Mouse (Mus musculus) embryonic facial prominence, embryonic 11.5 days (tissue): Measurements from ENCODE around the gene Olfr1375. TPM values are rescaled to one million over a fixed set of nuclear protein-coding genes. Genes with fewer than 3 reads are reported as not detected.
"Not testable (repeated sequence)": the region's sequence is repeated elsewhere in the genome, so short reads cannot be mapped to it uniquely, and the experiment has no call there.

Experiments
- ATAC-seq: fragments of 200-750 bp; cut with Nextera tagmentation; replicated peaks from 2 replicates; pipeline ENCODE4 v1.8.0; 2017; ENCODE audit warnings: low read depth; ENCODE audit not compliant: insufficient number of reproducible peaks, low FRiP score, low TSS enrichment
- DNase-seq: peaks from one replicate; pipeline ENCODE4 v3.0.0-alpha.2; 2015; ENCODE audit warnings: low spot score
- H3K27ac ChIP-seq: fragments of 300-500 bp; sonication (generic); replicated peaks from 2 replicates; pipeline ENCODE4 v1.5.1; 2014; ENCODE audit warnings: mild to moderate bottlenecking, low read depth, low read length, control low read depth
- H3K27me3 ChIP-seq: fragments of 300-500 bp; sonication (generic); 2 replicates; pipeline ENCODE4 v1.6.1; 2014; ENCODE audit warnings: mild to moderate bottlenecking, low read length, moderate library complexity, mixed read lengths; ENCODE audit not compliant: control insufficient read depth, insufficient read depth
- H3K36me3 ChIP-seq: fragments of 300-500 bp; sonication (generic); replicated peaks from 2 replicates; pipeline ENCODE4 v1.6.1; 2014; ENCODE audit warnings: low read depth, mild to moderate bottlenecking, low read length, moderate library complexity, mixed read lengths; ENCODE audit not compliant: control insufficient read depth, insufficient read depth
- H3K4me1 ChIP-seq: fragments of 300-500 bp; sonication (generic); 2 replicates; pipeline ENCODE4 v1.6.1; 2014; ENCODE audit warnings: low read length, mixed read lengths; ENCODE audit not compliant: control insufficient read depth, insufficient read depth
- H3K4me2 ChIP-seq: fragments of 300-500 bp; sonication (generic); 2 replicates; pipeline ENCODE4 v1.6.1; 2014; ENCODE audit warnings: low read depth, mild to moderate bottlenecking, control low read depth, low read length, moderate library complexity
- H3K4me3 ChIP-seq: fragments of 300-500 bp; sonication (generic); 2 replicates; pipeline ENCODE4 v1.5.1; 2014; ENCODE audit warnings: low read depth, low read length, control low read depth
- H3K9ac ChIP-seq: fragments of 300-500 bp; sonication (generic); replicated peaks from 2 replicates; pipeline ENCODE4 v1.6.1; 2014; ENCODE audit warnings: mild to moderate bottlenecking, control low read depth, low read length
- H3K9me3 ChIP-seq: fragments of 300-500 bp; sonication (generic); replicated peaks from 2 replicates; pipeline ENCODE4 v1.6.1; 2016; ENCODE audit warnings: mild to moderate bottlenecking, low read length, inconsistent platforms, mixed read lengths; ENCODE audit not compliant: control insufficient read depth
- WGBS: fragments of 180-500 bp; shearing (Covaris S2); extraction: QIAGEN DNeasy Blood & Tissue Kit; methylation state at CpG from one replicate; pipeline ENCODE4 v1.1.7; 2014; 5-methylcytosine and 5-hydroxymethylcytosine counted together
- polyA plus RNA-seq: library from polyadenylated mRNA; unstranded; fragments of >200 nt; fragmentation: Nextera tagmentation; extraction: Ambion mirVana; gene quantifications from 2 replicates; pipeline ENCODE4 v1.2.1, GENCODE M21; 2014

Gene Olfr1375
- polyA plus RNA-seq, 1 experiment from 2014 or later, result not detected

DNA sequence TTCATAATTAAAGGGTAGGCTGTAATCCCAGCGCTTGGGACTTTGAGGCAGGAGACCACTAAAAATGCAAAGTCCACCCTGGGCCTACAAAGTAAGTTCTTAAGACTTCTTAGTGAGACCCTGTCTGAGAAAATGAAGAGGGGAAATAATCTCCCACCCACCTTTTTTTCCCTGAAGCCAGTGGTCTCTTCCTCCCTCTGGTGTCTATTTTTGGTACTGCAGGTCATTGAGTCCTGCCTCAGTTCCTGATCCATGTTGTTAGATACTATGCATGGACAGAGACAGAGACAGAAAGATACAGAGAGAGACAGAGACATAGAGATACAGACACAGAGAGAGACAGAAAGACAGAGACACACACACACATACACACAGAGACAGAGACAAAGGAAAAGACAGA lies 15.1 kb upstream of the Olfr1375 start:
- peak; percentile 78 for DNase-seq

GRCm38 (mm10) chr11:51034141-51034540 lies 13.8 kb upstream of the Olfr1375 start:
- not testable (repeated sequence) for H3K4me1 ChIP-seq, H3K27ac ChIP-seq, DNase-seq, H3K4me2 ChIP-seq, H3K4me3 ChIP-seq, ATAC-seq, H3K27me3 ChIP-seq, H3K36me3 ChIP-seq, H3K9me3 ChIP-seq, H3K9ac ChIP-seq

More for the DNA sequence above, 15.1 kb upstream of the Olfr1375 start:
- no peak overlapping the region for H3K4me3 ChIP-seq
- no peak for ATAC-seq
- 14% methylated on average over 1 of the region's 1 CpGs for WGBS
- no peak overlapping the region for H3K27ac ChIP-seq
- H3K36me3 ChIP-seq, result no peaks in the 10 kb centered on the region
- H3K9me3 ChIP-seq, result no peaks in the 10 kb centered on the region
- H3K4me2 ChIP-seq, result no peak overlapping the region
- no peaks in the 10 kb centered on the region for H3K4me1 ChIP-seq
- H3K9ac ChIP-seq, result no peak overlapping the region
- no peaks in the 10 kb centered on the region for H3K27me3 ChIP-seq

- H3K9ac ChIP-seq, result no peak overlapping the region
- H3K27me3 ChIP-seq, result no peaks in the 10 kb centered on the region
- H3K9me3 ChIP-seq, result no peaks in the 10 kb centered on the region
- DNase-seq (no peak), ATAC-seq (no peak)
- no peak overlapping the region for H3K4me2 ChIP-seq
- no peaks in the 10 kb centered on the region for H3K4me1 ChIP-seq
- no peak overlapping the region for H3K27ac ChIP-seq
- H3K4me3 ChIP-seq, result no peak overlapping the region
- no peaks in the 10 kb centered on the region for H3K36me3 ChIP-seq
- WGBS, result 84% methylated on average over 2 of the region's 2 CpGs
Measured at GRCm38 (mm10) chr11:51035951-51036350, 12.0 kb upstream of the Olfr1375 start.

DNA sequence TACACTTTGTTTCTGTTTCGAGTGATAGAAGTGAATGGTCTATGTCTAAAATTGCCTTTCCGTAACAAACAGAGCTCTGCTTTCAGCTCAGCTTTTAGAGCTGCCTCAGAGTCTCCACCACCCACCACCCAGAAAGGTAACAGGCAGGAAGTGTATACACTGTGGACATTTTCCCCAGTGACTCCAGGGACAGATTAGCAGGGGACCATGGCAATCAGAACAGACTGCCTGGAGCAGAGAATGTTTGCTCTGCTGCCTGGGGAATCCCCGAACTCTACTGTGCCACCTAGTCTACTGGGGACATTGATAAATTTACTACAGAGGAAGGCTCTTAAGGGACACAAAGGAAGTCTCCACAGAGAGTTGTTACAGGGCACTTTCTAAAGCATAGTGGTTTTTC lies 3.1 kb upstream of the Olfr1375 start:
- not testable (repeated sequence) for DNase-seq, H3K9ac ChIP-seq, ATAC-seq

DNA sequence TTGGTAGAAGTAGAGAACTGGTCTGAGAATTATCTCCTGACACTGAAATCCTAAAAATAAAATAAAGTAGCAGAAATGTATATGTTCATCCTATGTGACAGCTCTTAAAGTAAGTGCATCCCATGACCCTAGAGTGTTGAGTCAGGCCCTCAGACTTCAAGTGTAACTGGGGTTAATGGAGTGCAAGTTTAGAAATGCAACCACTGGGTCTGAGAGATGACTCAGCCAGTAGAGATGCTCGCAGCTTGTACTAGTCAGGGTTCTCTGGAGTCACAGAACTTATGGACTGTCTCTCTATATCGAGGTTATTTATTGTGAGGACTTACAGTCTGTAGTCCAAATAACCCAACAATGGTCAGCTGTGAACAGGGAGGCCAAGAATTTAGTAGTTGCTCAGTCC lies 3.8 kb downstream of the Olfr1375 start:
- DNase-seq, result no peak
- no peak for ATAC-seq
- H3K27ac ChIP-seq, result no peak overlapping the region

More for the DNA sequence above, 3.1 kb upstream of the Olfr1375 start:
- H3K4me2 ChIP-seq, H3K36me3 ChIP-seq, H3K9me3 ChIP-seq, H3K4me3 ChIP-seq, H3K27ac ChIP-seq, H3K27me3 ChIP-seq, H3K4me1 ChIP-seq: not testable (repeated sequence)
- WGBS, result 73% methylated on average over 3 of the region's 3 CpGs

GRCm38 (mm10) chr11:51053230-51053629 lies 5.3 kb downstream of the Olfr1375 start:
- WGBS, result 50% methylated on average over 3 of the region's 3 CpGs
- H3K27ac ChIP-seq, result no peak overlapping the region

More for the DNA sequence above, 3.8 kb downstream of the Olfr1375 start:
- no peaks in the 10 kb centered on the region for H3K27me3 ChIP-seq
- WGBS, result 74% methylated on average over 2 of the region's 2 CpGs
- H3K4me3 ChIP-seq, result no peak overlapping the region
- H3K4me2 ChIP-seq, result no peak overlapping the region
- H3K9ac ChIP-seq, result no peak overlapping the region
- no peaks in the 10 kb centered on the region for H3K4me1 ChIP-seq
- no peaks in the 10 kb centered on the region for H3K36me3 ChIP-seq
- H3K9me3 ChIP-seq, result no peaks in the 10 kb centered on the region

DNA sequence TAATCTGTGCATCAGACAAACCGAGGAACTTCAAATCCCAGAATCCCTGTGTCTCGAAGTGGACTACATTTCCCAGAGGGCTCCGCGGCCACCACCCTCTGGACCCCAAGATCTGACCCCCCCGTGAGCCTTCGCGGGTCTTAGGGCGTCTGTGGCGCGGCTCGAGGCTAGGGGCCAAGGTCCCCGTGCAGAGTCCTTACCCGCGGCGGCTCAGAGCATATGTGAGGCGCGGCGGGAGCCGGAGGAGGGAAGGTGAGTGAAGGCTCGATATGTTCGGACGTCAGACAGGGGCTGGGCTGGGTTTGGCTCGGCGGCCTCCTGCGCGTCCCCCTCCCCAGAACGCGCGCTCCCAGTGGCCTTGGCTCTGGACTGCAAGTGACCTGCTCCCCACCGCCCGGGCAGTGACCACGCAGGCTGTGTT lies 11.3 kb downstream of the Olfr1375 start, which contains the start of gene Zfp354a:
Gene Zfp354a (plus strand): TSS at position 107 of the 421 bp plus-strand sequence.
- peak within 1 kb of the TSS; percentile 83 for H3K9ac ChIP-seq
- 0% methylated on average over 32 of the region's 32 CpGs for WGBS

More at GRCm38 (mm10) chr11:51053230-51053629, 5.3 kb downstream of the Olfr1375 start:
- H3K36me3 ChIP-seq, result no peaks in the 10 kb centered on the region
- H3K4me1 ChIP-seq, result no peaks in the 10 kb centered on the region
- H3K9ac ChIP-seq, result no peak overlapping the region
- H3K9me3 ChIP-seq, result no peaks in the 10 kb centered on the region
- DNase-seq (peak; percentile 9), ATAC-seq (no peak)
- H3K4me3 ChIP-seq, result no peak overlapping the region
- no peak overlapping the region for H3K4me2 ChIP-seq
- no peaks in the 10 kb centered on the region for H3K27me3 ChIP-seq

GRCm38 (mm10) chr11:51059640-51060039 lies 11.7 kb downstream of the Olfr1375 start:
- WGBS, result 13% methylated on average over 14 of the region's 14 CpGs
- no peaks in the 10 kb centered on the region for H3K27me3 ChIP-seq
- ATAC-seq (0 out of 2 replicates have a peak, but pooled peaks have one; percentile 10), DNase-seq (no peak)
- H3K4me3 ChIP-seq, result peak overlapping the region; percentile 83
- no peaks in the 10 kb centered on the region for H3K9me3 ChIP-seq
- no peaks in the 10 kb centered on the region for H3K4me1 ChIP-seq
- H3K36me3 ChIP-seq, result no peaks in the 10 kb centered on the region
- H3K9ac ChIP-seq, result peak overlapping the region; percentile 83
- H3K27ac ChIP-seq, result no peak overlapping the region
- H3K4me2 ChIP-seq, result peak overlapping the region; percentile 78

More for the DNA sequence above, 11.3 kb downstream of the Olfr1375 start, which contains the start of gene Zfp354a:
- Histone ChIP-seq H3K27ac (no peak within 1 kb of the TSS), H3K4me3 (peak within 1 kb of the TSS; percentile 83), H3K4me2 (peak within 1 kb of the TSS; percentile 78), H3K36me3 (no peaks in the 10 kb centered on the region), H3K9me3 (no peaks in the 10 kb centered on the region), H3K27me3 (no peaks in the 10 kb centered on the region), H3K4me1 (no peaks in the 10 kb centered on the region)
- peak; percentile 87 for DNase-seq
- peak; percentile 88 for ATAC-seq
